In the genomic region with DNA sequence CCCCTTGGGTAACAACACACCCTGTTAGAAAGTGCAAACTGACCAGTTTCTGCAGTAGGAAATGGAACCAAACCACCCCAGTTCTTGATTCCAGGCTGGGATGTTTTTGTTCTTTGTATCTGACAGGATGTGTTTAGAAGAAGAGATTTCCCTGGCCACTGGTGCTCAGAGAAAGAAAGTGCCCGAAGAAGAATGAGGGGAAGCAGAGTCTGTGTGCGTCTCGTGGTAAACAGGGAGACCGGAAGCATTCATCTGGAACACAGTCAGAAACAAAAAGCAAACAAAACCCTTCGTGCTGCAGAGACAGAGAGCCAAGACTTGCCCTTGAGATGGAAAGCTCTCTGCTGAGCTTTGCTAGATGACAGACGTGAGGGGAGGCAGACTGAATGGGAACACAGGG, we compare ENCODE assay signal across 8 mouse cellular contexts. TPM values are rescaled to one million over a fixed set of nuclear protein-coding genes. Genes with fewer than 3 reads are reported as not detected.
A peak's percentile ranks its signal among the peaks of the same experiment; 100 is the strongest.
DNase-seq lines count a peak whose midpoint lies in the region; ATAC-seq and TF ChIP-seq lines count a peak whose summit lies in the region.

No protein-coding gene starts in this region.

- H3K4me3 ChIP-seq in spleen, adult 2 months (ENCODE audit: extremely low read depth, insufficient read depth, insufficient read length): 0 out of 2 replicates have a peak overlapping the region, but pooled peaks have one; percentile 11
- H3K4me3 ChIP-seq in kidney, embryonic 16.5 days (ENCODE audit: low read length): no peak overlapping the region
- no peak overlapping the region for H3K4me3 ChIP-seq in olfactory bulb, adult 2 months (ENCODE audit: insufficient read depth, low read depth, low read length)

- WGBS in spleen, adult 2 months: 20% methylated on average over 6 of the region's 6 CpGs
- 14% methylated on average over 6 of the region's 6 CpGs for WGBS in kidney, embryonic 16.5 days
- WGBS in olfactory bulb, adult 2 months: 26% methylated on average over 6 of the region's 6 CpGs

- H3K36me3 ChIP-seq in spleen, adult 2 months (ENCODE audit: control insufficient read depth, insufficient read depth, low read length): no peaks in the 10 kb centered on the region
- H3K36me3 ChIP-seq in kidney, embryonic 16.5 days (ENCODE audit: insufficient read depth, low read length): no peaks in the 10 kb centered on the region

- 0 out of 2 replicates have a peak overlapping the region, but pooled peaks have one; percentile 29 for H3K27ac ChIP-seq in spleen, adult 2 months (ENCODE audit: insufficient read depth, low read length)
- H3K27ac ChIP-seq in kidney, embryonic 16.5 days (ENCODE audit: low read length): peak overlapping the region; percentile 90
- H3K27ac ChIP-seq in olfactory bulb, adult 2 months (ENCODE audit: insufficient read depth, low read depth, low read length): 0 out of 2 replicates have a peak overlapping the region, but pooled peaks have one; percentile 2

- no peak overlapping the region for H3K4me2 ChIP-seq in kidney, embryonic 16.5 days (replicated peaks; ENCODE audit: low read depth, low read length)

- ATAC-seq in kidney, embryonic 16.5 days (ENCODE audit: low FRiP score, low TSS enrichment): peak; percentile 42; the same call in 1 of the 2 replicates
- ATAC-seq in erythroblast, adult 5-6 weeks (replicated peaks; ENCODE audit: low FRiP score, poor library complexity, severe bottlenecking): no peak

- peak; percentile 10 to 17 for DNase-seq in cerebellum, postnatal 10 days
- DNase-seq in cerebellum, postnatal 36 days: no peak
- DNase-seq in spleen, adult 2 months (ENCODE audit: low read depth in 1 of 2, low spot score in 2 of 2): no peak
- no peak for DNase-seq in spleen, postnatal 4 days (ENCODE audit: low spot score in 2 of 2)
- no peak for DNase-seq in cerebellum, postnatal 25 days

- TF ChIP-seq POLR2A in spleen, adult 2 months (IDR thresholded peaks at IDR 0.05; ENCODE audit: low read depth, low read length): no peak
- no peak for TF ChIP-seq POLR2A in olfactory bulb, adult 2 months (IDR thresholded peaks at IDR 0.05; ENCODE audit: insufficient read depth, low read depth, low read length)

- H3K27me3 ChIP-seq in spleen, adult 2 months (ENCODE audit: control insufficient read depth, insufficient read depth, low read length): no peaks in the 10 kb centered on the region
- no peaks in the 10 kb centered on the region for H3K27me3 ChIP-seq in kidney, embryonic 16.5 days (ENCODE audit: insufficient read depth, low read length)

- no peak for TF ChIP-seq CTCF in spleen, adult 2 months (IDR thresholded peaks at IDR 0.05; ENCODE audit: extremely low read depth, insufficient read depth, insufficient read length, insufficient replicate concordance)
- TF ChIP-seq CTCF in olfactory bulb, adult 2 months (IDR thresholded peaks at IDR 0.05; ENCODE audit: insufficient read depth, low read depth, low read length): no peak

- H3K9me3 ChIP-seq in kidney, embryonic 16.5 days (ENCODE audit: low read length): no peaks in the 10 kb centered on the region

- no peak overlapping the region for H3K9ac ChIP-seq in kidney, embryonic 16.5 days (replicated peaks; ENCODE audit: low read length)

- no peaks in the 10 kb centered on the region for H3K4me1 ChIP-seq in spleen, adult 2 months (ENCODE audit: control insufficient read depth, insufficient read depth, insufficient read length)
- peaks cover 14% of the 10 kb centered on the region for H3K4me1 ChIP-seq in kidney, embryonic 16.5 days (ENCODE audit: insufficient read depth, low read length)
- no peaks in the 10 kb centered on the region for H3K4me1 ChIP-seq in olfactory bulb, adult 2 months (ENCODE audit: control insufficient read depth, insufficient read depth, low read length)

RNA-seq across cellular contexts. Expression of a gene that starts 32.0 kb away (rescaled TPM):
- 36.2 and 41.9 TPM in 2 replicates for polyA plus RNA-seq in spleen, adult 2 months (2012; rRNA removed)
- 63.3 and 65.1 TPM in 2 replicates for polyA plus RNA-seq in kidney, embryonic 16.5 days (2015; fragmentation: Nextera tagmentation; extraction: Ambion mirVana)
- polyA plus RNA-seq in olfactory bulb, adult 2 months (2012; ENCODE audit: insufficient read depth, insufficient read length, low replicate concordance, missing spikeins): 1,073 TPM in 1 of 2 replicates, not detected in the other
- 4.2 and 10.0 TPM in 2 replicates for total RNA-seq in erythroblast, adult 5-6 weeks (2015; ENCODE audit: low replicate concordance)
- 10.0 and 28.9 TPM in 2 replicates for total RNA-seq in erythroblast, adult 5-6 weeks (2017; ENCODE audit: low replicate concordance)

Comparison
In these comparisons a context has a peak if more than half of its experiments do, and no peak if none do; other contexts are left out.
1. DNase-seq: peak in cerebellum, postnatal 10 days (2 of 2); none in cerebellum, postnatal 36 days (0 of 2), spleen, adult 2 months (0 of 2), spleen, postnatal 4 days (0 of 2) and cerebellum, postnatal 25 days (0 of 2).
2. H3K27ac ChIP-seq: peak in every context shown above with its lines; median percentile 90 in kidney, embryonic 16.5 days; 29 in spleen, adult 2 months; 2 in olfactory bulb, adult 2 months.